ENCODE assay signal across 14 mouse cellular contexts in genomic region chr7:120863476-120863875, GRCm38 (mm10). TPM values are rescaled to one million over a fixed set of nuclear protein-coding genes. Genes with fewer than 3 reads are reported as not detected.
A peak's percentile ranks its signal among the peaks of the same experiment; 100 is the strongest.
DNase-seq lines count a peak whose midpoint lies in the region; ATAC-seq lines count a peak whose summit lies in the region.
"Had no signal": no experiment of that assay in that cellular context is flagged by ENCODE, and none has a peak within 500 bp of the region (broad histone marks: within the 10 kb centered on the region; RNA-seq: fewer than 3 reads in every experiment).

No protein-coding gene starts in this region.

- 43% methylated on average over 5 of the region's 5 CpGs for WGBS in hindbrain, embryonic 10.5 days
- WGBS in hindbrain, embryonic 14.5 days, result 46% methylated on average over 5 of the region's 5 CpGs
- 33% methylated on average over 5 of the region's 5 CpGs for WGBS in limb, embryonic 10.5 days
- WGBS in stomach, embryonic 14.5 days, result 41% methylated on average over 5 of the region's 5 CpGs

- no peak for ATAC-seq in hindbrain, embryonic 14.5 days (ENCODE audit: low FRiP score)
- ATAC-seq in stomach, embryonic 14.5 days (ENCODE audit: insufficient number of reproducible peaks, insufficient read depth, low FRiP score, low read depth), result no peak
- ATAC-seq: CD4-positive, CD25-positive, alpha-beta regulatory T cell, adult 4 months; midbrain, embryonic 16.5 days had no signal

- peaks cover 73% of the 10 kb centered on the region for H3K4me1 ChIP-seq in hindbrain, embryonic 10.5 days (replicated peaks)
- peaks cover 18% of the 10 kb centered on the region for H3K4me1 ChIP-seq in hindbrain, embryonic 14.5 days (replicated peaks; ENCODE audit: control insufficient read depth, insufficient read depth, low read length)
- peaks cover 78% of the 10 kb centered on the region for H3K4me1 ChIP-seq in limb, embryonic 10.5 days
- H3K4me1 ChIP-seq in stomach, embryonic 14.5 days (ENCODE audit: control insufficient read depth, insufficient read depth, low read length), result peaks cover 53% of the 10 kb centered on the region

- no peak overlapping the region for H3K4me3 ChIP-seq in hindbrain, embryonic 10.5 days
- no peak overlapping the region for H3K4me3 ChIP-seq in hindbrain, embryonic 14.5 days (replicated peaks; ENCODE audit: low read length)
- H3K4me3 ChIP-seq in limb, embryonic 10.5 days, result no peak overlapping the region
- H3K4me3 ChIP-seq in stomach, embryonic 14.5 days (ENCODE audit: low read depth, low read length), result no peak overlapping the region

- H3K27me3 ChIP-seq in hindbrain, embryonic 10.5 days (ENCODE audit: insufficient read depth, poor library complexity, severe bottlenecking), result no peaks in the 10 kb centered on the region
- no peaks in the 10 kb centered on the region for H3K27me3 ChIP-seq in hindbrain, embryonic 14.5 days (ENCODE audit: control insufficient read depth, insufficient read depth, low read length)
- no peaks in the 10 kb centered on the region for H3K27me3 ChIP-seq in limb, embryonic 10.5 days (ENCODE audit: low read depth, poor library complexity, severe bottlenecking)
- no peaks in the 10 kb centered on the region for H3K27me3 ChIP-seq in stomach, embryonic 14.5 days (ENCODE audit: control insufficient read depth, insufficient read depth, low read length)

- peaks cover 16% of the 10 kb centered on the region for H3K36me3 ChIP-seq in hindbrain, embryonic 10.5 days
- peaks cover 2% of the 10 kb centered on the region; the same call in 1 of the 2 replicates for H3K36me3 ChIP-seq in hindbrain, embryonic 14.5 days (replicated peaks; ENCODE audit: control insufficient read depth, insufficient read depth)
- H3K36me3 ChIP-seq in limb, embryonic 10.5 days, result peaks cover 12% of the 10 kb centered on the region
- H3K36me3 ChIP-seq in stomach, embryonic 14.5 days (ENCODE audit: control insufficient read depth, insufficient read depth, low read length), result peaks cover 1% of the 10 kb centered on the region; the same call in 1 of the 2 replicates

- no peak overlapping the region for H3K9ac ChIP-seq in hindbrain, embryonic 14.5 days
- no peak overlapping the region for H3K9ac ChIP-seq in stomach, embryonic 14.5 days (replicated peaks; ENCODE audit: low read depth, low read length)

- H3K9me3 ChIP-seq in hindbrain, embryonic 10.5 days, result no peaks in the 10 kb centered on the region
- no peaks in the 10 kb centered on the region for H3K9me3 ChIP-seq in hindbrain, embryonic 14.5 days (ENCODE audit: control insufficient read depth, low read length)
- H3K9me3 ChIP-seq in limb, embryonic 10.5 days (replicated peaks), result no peaks in the 10 kb centered on the region
- no peaks in the 10 kb centered on the region for H3K9me3 ChIP-seq in stomach, embryonic 14.5 days (ENCODE audit: control insufficient read depth, low read depth, low read length)

- no peak overlapping the region for H3K4me2 ChIP-seq in hindbrain, embryonic 14.5 days (replicated peaks)
- no peak overlapping the region for H3K4me2 ChIP-seq in stomach, embryonic 14.5 days (replicated peaks; ENCODE audit: low read depth, low read length)

- intact Hi-C loops in left cerebral cortex, postnatal 4 days (cut with DNase I), result no loop called here

- peak; percentile 12 for DNase-seq in hindbrain, embryonic 10.5 days (ENCODE audit: low spot score)
- no peak for DNase-seq in hindbrain, embryonic 14.5 days (ENCODE audit: low spot score)
- DNase-seq in embryo, embryonic 9.5 days (ENCODE audit: extremely low spot score), result peak; percentile 38
- peak; percentile 42 for DNase-seq in limb, embryonic 10.5 days (ENCODE audit: low spot score)
- no peak for DNase-seq in left cerebral cortex, postnatal 4 days
- DNase-seq in retina, postnatal 1 day, result no peak
- no peak for DNase-seq in gastrocnemius, postnatal 4 days (ENCODE audit: low spot score in 2 of 2)
- DNase-seq: gastrocnemius, postnatal 10 days had no signal

- H3K27ac ChIP-seq in hindbrain, embryonic 10.5 days, result no peak overlapping the region
- H3K27ac ChIP-seq in hindbrain, embryonic 14.5 days, result no peak overlapping the region
- H3K27ac ChIP-seq in limb, embryonic 10.5 days, result peak overlapping the region; percentile 77
- peak overlapping the region; percentile 86; the same call in 1 of the 2 replicates for H3K27ac ChIP-seq in stomach, embryonic 14.5 days (ENCODE audit: low read length)

RNA-seq across cellular contexts. Expression of gene Eef2k, which starts 20.8 kb away (rescaled TPM):
- polyA plus RNA-seq in hindbrain, embryonic 10.5 days (2016; fragmentation: Nextera tagmentation; extraction: Ambion mirVana), result 26.9 and 30.1 TPM in 2 replicates
- 15.0 and 15.9 TPM in 2 replicates for polyA plus RNA-seq in hindbrain, embryonic 14.5 days (2014; fragmentation: Nextera tagmentation; extraction: Ambion mirVana)
- polyA plus RNA-seq in limb, embryonic 10.5 days (2016; fragmentation: Nextera tagmentation; extraction: Ambion mirVana), result 21.3 and 23.5 TPM in 2 replicates
- 21.1 and 23.0 TPM in 2 replicates for polyA plus RNA-seq in stomach, embryonic 14.5 days (2014; fragmentation: Nextera tagmentation; extraction: Ambion mirVana)
- total RNA-seq in left cerebral cortex, postnatal 4 days (2021), result 10 to 100 TPM; 74.3 to 74.6 TPM
- 10 to 100 TPM; 77.1 TPM for total RNA-seq in gastrocnemius, postnatal 4 days (2021)

RNA-seq across cellular contexts. Expression of gene Gm5737, which starts 51.3 kb away (rescaled TPM):
- polyA plus RNA-seq in hindbrain, embryonic 10.5 days (2016; fragmentation: Nextera tagmentation; extraction: Ambion mirVana), result not detected in 2 replicates
- not detected in 2 replicates for polyA plus RNA-seq in hindbrain, embryonic 14.5 days (2014; fragmentation: Nextera tagmentation; extraction: Ambion mirVana)
- polyA plus RNA-seq in limb, embryonic 10.5 days (2016; fragmentation: Nextera tagmentation; extraction: Ambion mirVana), result not detected in 2 replicates
- polyA plus RNA-seq in stomach, embryonic 14.5 days (2014; fragmentation: Nextera tagmentation; extraction: Ambion mirVana), result not detected in 2 replicates
- total RNA-seq in left cerebral cortex, postnatal 4 days (2021), result under 1 TPM; 0.28 to 0.40 TPM
- under 1 TPM in 1 of 2 experiments, not detected in 1; 0.54 TPM for total RNA-seq in gastrocnemius, postnatal 4 days (2021)
- total RNA-seq: layer of hippocampus, postnatal 14 days had no signal
- polyA plus RNA-seq: CD4-positive, CD25-positive, alpha-beta regulatory T cell, adult 4 months; cortical plate, adult 2 months; lung, embryonic 16.5 days had no signal

RNA-seq across cellular contexts. Expression of gene Polr3e, which starts 54.1 kb away (rescaled TPM):
- polyA plus RNA-seq in hindbrain, embryonic 10.5 days (2016; fragmentation: Nextera tagmentation; extraction: Ambion mirVana), result 31.2 and 41.0 TPM in 2 replicates
- 16.6 and 17.9 TPM in 2 replicates for polyA plus RNA-seq in hindbrain, embryonic 14.5 days (2014; fragmentation: Nextera tagmentation; extraction: Ambion mirVana)
- 46.1 and 50.7 TPM in 2 replicates for polyA plus RNA-seq in limb, embryonic 10.5 days (2016; fragmentation: Nextera tagmentation; extraction: Ambion mirVana)
- 26.3 and 28.0 TPM in 2 replicates for polyA plus RNA-seq in stomach, embryonic 14.5 days (2014; fragmentation: Nextera tagmentation; extraction: Ambion mirVana)
- 10 to 100 TPM; 37.9 to 38.1 TPM for total RNA-seq in left cerebral cortex, postnatal 4 days (2021)
- total RNA-seq in gastrocnemius, postnatal 4 days (2021), result 10 to 100 TPM; 18.2 to 23.1 TPM

Comparison
In these comparisons a context has a peak if more than half of its experiments do, and no peak if none do; other contexts are left out.
1. DNase-seq: peak in hindbrain, embryonic 10.5 days (single experiment), embryo, embryonic 9.5 days (single experiment) and limb, embryonic 10.5 days (single experiment); none in hindbrain, embryonic 14.5 days (single experiment), left cerebral cortex, postnatal 4 days (single experiment), retina, postnatal 1 day (single experiment) and gastrocnemius, postnatal 4 days (0 of 2).
2. H3K27ac ChIP-seq: peak in limb, embryonic 10.5 days (single experiment) and stomach, embryonic 14.5 days (single experiment); none in hindbrain, embryonic 10.5 days (single experiment) and hindbrain, embryonic 14.5 days (single experiment).